Mouse (Mus musculus) heart, adult 18-20 months (tissue): ENCODE data around the gene Lrrc45. TPM values are rescaled to one million over a fixed set of nuclear protein-coding genes. Genes with fewer than 3 reads are reported as not detected.

Experiments used
- total RNA-seq, 2 experiments: library from RNA; stranded (reverse); gene quantifications; 2 replicates each; pipeline ENCODE4 v1.2.3; 2021

Lrrc45 gene
- total RNA-seq, 2 experiments from 2014 or later, result 3.8 to 4.3 TPM

Other genes starting within 250 kb of the Lrrc45 start
- 10 to 100 TPM; 10.1 to 12.0 TPM for gene Arl16, start 246.3 kb upstream of the Lrrc45 start, total RNA-seq
- 100 to 1,000 TPM; 245 to 267 TPM for gene Mrpl12, start 229.3 kb upstream of the Lrrc45 start, total RNA-seq
- 10 to 100 TPM; 15.4 to 15.9 TPM for gene Slc25a10, start 222.1 kb upstream of the Lrrc45 start, total RNA-seq
- under 1 TPM; 0.93 to 0.94 TPM for gene Gcgr, start 183.2 kb upstream of the Lrrc45 start, total RNA-seq
- gene Mcrip1, start 164.2 kb upstream of the Lrrc45 start, total RNA-seq, result 10 to 100 TPM; 39.1 to 44.1 TPM
- gene Ppp1r27, start 162.8 kb upstream of the Lrrc45 start, total RNA-seq, result under 1 TPM in 1 of 2 experiments, not detected in 1; 0.35 TPM
- gene P4hb, start 140.7 kb upstream of the Lrrc45 start, total RNA-seq, result 100 to 1,000 TPM; 230 TPM
- 100 to 1,000 TPM; 133 to 144 TPM for gene Arhgdia, start 132.3 kb upstream of the Lrrc45 start, total RNA-seq
- 10 to 100 TPM; 44.1 to 46.9 TPM for gene Alyref, start 115.6 kb upstream of the Lrrc45 start, total RNA-seq
- gene Anapc11, start 115.5 kb upstream of the Lrrc45 start, total RNA-seq, result 10 to 100 TPM; 84.4 to 89.0 TPM
- not detected for gene Npb, start 105.4 kb upstream of the Lrrc45 start, total RNA-seq
- 10 to 100 TPM; 47.2 to 51.2 TPM for gene Pcyt2, start 96.0 kb upstream of the Lrrc45 start, total RNA-seq
- gene Sirt7, start 88.7 kb upstream of the Lrrc45 start, total RNA-seq, result 1 to 10 TPM; 6.9 to 8.9 TPM
- 10 to 100 TPM; 33.7 to 35.7 TPM for gene Mafg, start 80.3 kb upstream of the Lrrc45 start, total RNA-seq
- gene Pycr1, start 70.2 kb upstream of the Lrrc45 start, total RNA-seq, result 1 to 10 TPM; 1.1 to 1.3 TPM
- gene Myadml2, start 65.8 kb upstream of the Lrrc45 start, total RNA-seq, result 10 to 100 TPM; 77.0 to 81.2 TPM
- gene Notum, start 52.8 kb upstream of the Lrrc45 start, total RNA-seq, result under 1 TPM in 1 of 2 experiments, not detected in 1; 0.33 TPM
- gene Aspscr1, start 41.0 kb upstream of the Lrrc45 start, total RNA-seq, result 10 to 100 TPM; 28.5 to 31.3 TPM
- 10 to 100 TPM; 32.5 to 34.2 TPM for gene Cenpx, start 187 bp upstream of the Lrrc45 start, total RNA-seq
- gene Rac3, start 7.5 kb downstream of the Lrrc45 start, total RNA-seq, result 1 to 10 TPM; 1.1 to 1.3 TPM
- 10 to 100 TPM; 16.6 to 16.7 TPM for gene Dcxr, start 13.4 kb downstream of the Lrrc45 start, total RNA-seq
- 10 to 100 TPM; 20.9 to 82.2 TPM for gene Cbr2, start 18.2 kb downstream of the Lrrc45 start, total RNA-seq
- gene Hmga1b, start 48.9 kb downstream of the Lrrc45 start, total RNA-seq, result 10 to 100 TPM; 23.6 to 49.8 TPM
- 10 to 100 TPM; 11.4 to 11.5 TPM for gene Rfng, start 70.3 kb downstream of the Lrrc45 start, total RNA-seq
- 10 to 100 TPM; 54.8 to 55.9 TPM for gene Gps1, start 70.3 kb downstream of the Lrrc45 start, total RNA-seq
- 10 to 100 TPM; 22.4 to 30.3 TPM for gene Dus1l, start 82.5 kb downstream of the Lrrc45 start, total RNA-seq
- 100 to 1,000 TPM in 1 of 2 experiments, 10 to 100 TPM in 1; 41.4 to 258 TPM for gene Fasn, start 110.6 kb downstream of the Lrrc45 start, total RNA-seq
- gene Ccdc57, start 218.9 kb downstream of the Lrrc45 start, total RNA-seq, result under 1 TPM; 0.65 to 0.77 TPM
- gene Slc16a3, start 234.6 kb downstream of the Lrrc45 start, total RNA-seq, result under 1 TPM; 0.77 to 0.87 TPM